Mouse (Mus musculus) gonadal fat pad, adult 2 months (tissue): ENCODE data around the gene Rxrg. TPM values are rescaled to one million over a fixed set of nuclear protein-coding genes. Genes with fewer than 3 reads are reported as not detected.

Source experiments
- DNase-seq: peaks from one replicate; pipeline ENCODE4 v3.0.0-alpha.2; 2012; ENCODE audit warnings: low read depth
- polyA plus RNA-seq: library from polyadenylated mRNA; depleted of rRNA; stranded (reverse); fragments of >200 nt; gene quantifications from 2 replicates; pipeline ENCODE4 v1.2.3, GENCODE M21; 2012; rRNA removed

The Rxrg gene
- polyA plus RNA-seq = 7.9 and 16.1 TPM in 2 replicates

GRCm38 (mm10) chr1:167598255-167599081 is at the start of gene Rxrg:
Gene Rxrg (plus strand): TSS chr1:167598384.
- no peak for DNase-seq

GRCm38 (mm10) chr1:167549324-167549723 is 48.9 kb upstream of the Rxrg start:
- no peak for DNase-seq

DNA sequence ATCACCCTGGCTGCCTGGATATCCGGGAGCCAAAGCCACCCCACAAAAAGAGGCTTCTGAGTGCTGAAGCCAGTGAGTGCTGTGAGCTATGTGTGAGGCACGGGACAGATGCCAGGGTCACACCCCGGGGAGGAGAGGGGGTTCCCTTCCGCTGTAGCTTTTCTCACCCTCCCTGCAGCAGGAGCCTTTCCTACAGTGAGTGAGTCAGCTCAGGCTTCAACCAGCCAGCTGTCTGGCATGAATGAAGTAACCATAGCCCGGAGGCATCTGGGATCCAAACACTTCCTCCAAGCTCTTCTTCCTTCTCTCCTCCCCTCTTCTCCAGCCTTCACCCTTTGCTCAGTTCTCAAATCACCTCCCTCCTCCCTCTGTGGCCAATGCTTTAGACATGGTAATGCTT is 46.6 kb upstream of the Rxrg start:
- no peak for DNase-seq

DNA sequence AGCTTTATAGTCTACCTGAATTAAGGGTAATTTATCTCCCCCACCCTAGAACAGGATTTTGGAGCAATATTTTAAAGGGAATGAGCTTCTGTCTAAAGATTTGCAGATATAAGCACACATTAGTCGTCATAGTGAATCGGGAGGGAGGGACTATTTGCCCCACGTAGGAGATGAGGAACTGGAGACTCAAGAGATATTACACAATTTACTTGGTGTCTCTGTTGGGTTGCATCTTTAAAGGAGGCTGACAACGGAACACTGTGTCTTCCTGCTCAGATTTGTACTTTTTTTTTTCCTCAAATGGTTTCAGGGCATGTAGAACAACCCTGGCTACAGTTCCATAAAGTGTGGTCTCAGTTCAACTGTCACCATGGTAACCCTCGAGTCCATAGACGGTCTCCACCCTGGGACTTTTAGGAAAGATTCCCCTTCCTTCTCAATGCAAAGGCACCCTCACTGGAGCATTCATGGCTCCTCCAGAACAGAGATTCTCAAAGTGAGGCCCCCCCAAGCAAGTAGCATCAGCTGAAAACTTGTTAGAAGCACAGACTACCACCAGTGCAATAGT is 44.1 kb upstream of the Rxrg start:
- DNase-seq = no peak

DNA sequence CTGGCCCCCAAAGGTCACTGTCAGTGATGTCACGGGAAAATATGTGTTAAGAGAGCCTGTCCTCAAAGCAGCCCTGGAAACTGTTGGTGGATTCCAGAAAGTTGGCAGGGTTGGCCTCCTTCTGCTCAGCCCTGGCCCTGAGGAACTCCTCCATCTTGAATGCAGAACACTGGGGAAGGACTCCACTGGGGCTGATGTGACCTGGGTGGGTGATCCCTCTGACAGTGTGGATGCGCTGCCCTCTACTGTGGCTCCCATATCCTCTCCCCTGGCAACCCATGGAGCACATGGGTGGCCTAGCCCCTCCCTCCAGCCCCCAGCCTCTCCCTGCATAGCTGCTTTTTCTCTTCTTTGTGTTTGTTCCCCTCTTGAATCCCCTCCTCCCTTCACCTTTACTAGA is 31.6 kb upstream of the Rxrg start:
- DNase-seq = no peak

- DNase-seq = no peak
Observed at GRCm38 (mm10) chr1:167579131-167579530, 19.1 kb upstream of the Rxrg start.

- DNase-seq = no peak
Observed at GRCm38 (mm10) chr1:167583195-167583594, 15.0 kb upstream of the Rxrg start.

DNA sequence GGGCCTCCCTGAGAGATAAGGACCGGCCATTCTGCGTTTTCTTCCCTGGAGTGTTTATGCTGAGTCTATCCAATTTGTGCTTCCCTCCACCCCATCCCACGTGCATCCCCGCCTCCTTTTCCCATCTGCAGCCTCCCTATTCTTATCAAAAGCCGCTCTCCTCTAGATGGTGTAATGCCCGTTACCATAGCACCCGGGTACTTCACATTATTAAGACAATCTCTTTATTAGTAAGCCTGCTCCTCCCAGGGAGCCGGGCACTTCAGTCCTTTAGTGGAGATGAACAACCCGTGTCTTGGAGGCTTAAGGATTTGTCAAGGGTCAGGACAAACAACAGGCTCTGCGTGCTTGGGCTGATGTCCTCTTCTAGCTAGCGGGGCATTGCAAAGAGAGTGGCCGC is 14.3 kb upstream of the Rxrg start:
- no peak for DNase-seq

DNA sequence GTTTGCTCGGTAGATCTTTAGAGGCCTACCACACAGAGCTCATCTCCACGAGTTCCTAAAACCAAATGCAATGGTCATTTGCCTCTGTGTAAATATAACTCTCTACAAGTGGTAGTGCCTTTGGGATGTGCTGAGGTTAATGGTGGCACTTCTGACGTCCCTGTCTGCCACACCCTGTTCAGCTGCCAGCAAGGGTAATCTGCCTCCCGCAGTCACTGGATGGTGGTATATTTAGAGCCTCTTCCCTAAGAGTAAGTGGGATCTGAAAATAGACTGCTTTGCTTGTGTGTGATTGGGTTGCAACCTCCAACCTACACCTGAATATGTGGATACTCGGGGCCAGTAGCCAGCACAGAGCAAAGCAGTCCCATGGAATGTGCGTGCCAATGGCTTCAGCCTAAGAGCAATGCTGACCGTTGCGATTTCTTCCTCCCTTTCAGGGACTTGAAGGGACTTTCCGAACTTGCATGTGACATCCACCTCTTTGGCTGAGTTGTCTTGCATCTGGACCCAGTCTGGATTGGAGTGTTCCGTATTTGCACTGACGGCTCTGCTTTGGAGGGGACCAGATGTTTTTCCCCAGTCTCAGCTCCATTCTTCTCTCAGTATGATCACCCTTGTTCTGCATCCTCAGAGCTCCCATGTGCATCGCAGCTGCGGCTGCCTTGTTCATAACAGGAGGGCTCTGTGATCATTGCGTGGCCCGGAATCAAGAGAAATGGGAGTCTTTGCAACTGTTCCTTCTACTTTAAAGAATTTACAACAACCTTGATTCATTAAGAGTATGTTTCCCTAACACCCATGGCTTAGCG is 9.2 kb upstream of the Rxrg start:
- no peak for DNase-seq

- DNase-seq = no peak
Observed at GRCm38 (mm10) chr1:167592175-167592574, 6.0 kb upstream of the Rxrg start.

DNA sequence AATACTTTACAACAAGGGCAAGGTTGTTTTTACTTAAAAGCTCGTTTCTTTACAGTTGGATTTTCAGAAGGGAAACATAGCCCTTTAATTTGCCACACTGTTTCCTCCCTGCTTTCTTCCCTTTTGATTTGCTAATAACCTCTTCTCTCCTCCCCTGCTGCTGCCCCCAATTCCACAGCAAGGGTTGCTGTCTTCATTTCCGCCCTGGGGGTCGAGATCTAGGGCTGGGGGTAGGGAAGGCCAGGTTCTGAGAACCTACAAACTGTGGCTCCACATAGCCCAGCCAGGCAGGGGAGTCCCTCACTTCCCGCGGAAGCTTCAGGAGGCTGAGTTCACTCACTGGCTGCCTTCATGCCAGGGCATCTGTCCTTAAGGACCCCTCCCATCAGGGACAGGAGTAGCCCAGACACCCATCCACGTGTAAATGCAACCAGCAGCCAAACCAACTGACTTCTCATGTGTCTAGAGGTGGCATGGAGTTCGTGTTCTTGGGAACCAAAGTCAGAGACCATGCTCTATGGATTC is 1.1 kb downstream of the Rxrg start:
- no peak for DNase-seq

- DNase-seq = no peak
Observed at GRCm38 (mm10) chr1:167608201-167608741, 10.1 kb downstream of the Rxrg start.

DNA sequence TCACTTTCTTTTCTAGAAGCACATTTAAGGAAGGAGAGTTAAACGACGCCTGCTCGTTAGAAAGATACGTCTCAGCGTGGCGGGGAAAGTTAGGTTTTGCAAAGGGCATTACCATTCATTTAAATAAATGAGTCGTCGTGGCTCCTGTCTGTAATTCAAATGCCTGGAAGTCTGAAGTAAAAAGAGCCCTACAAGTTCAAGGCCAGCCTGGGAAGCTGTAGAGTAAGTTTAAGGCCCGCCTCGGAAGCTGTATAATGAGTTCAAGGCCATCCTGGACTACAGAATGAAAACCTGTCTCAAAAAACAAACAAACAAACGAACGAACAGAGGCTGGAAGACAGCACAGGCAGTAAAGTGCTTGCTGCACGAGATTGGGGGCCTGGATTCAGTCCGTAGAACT is 18.9 kb downstream of the Rxrg start:
- no peak for DNase-seq

- no peak for DNase-seq
Observed at GRCm38 (mm10) chr1:167617995-167618489, 19.9 kb downstream of the Rxrg start.

DNA sequence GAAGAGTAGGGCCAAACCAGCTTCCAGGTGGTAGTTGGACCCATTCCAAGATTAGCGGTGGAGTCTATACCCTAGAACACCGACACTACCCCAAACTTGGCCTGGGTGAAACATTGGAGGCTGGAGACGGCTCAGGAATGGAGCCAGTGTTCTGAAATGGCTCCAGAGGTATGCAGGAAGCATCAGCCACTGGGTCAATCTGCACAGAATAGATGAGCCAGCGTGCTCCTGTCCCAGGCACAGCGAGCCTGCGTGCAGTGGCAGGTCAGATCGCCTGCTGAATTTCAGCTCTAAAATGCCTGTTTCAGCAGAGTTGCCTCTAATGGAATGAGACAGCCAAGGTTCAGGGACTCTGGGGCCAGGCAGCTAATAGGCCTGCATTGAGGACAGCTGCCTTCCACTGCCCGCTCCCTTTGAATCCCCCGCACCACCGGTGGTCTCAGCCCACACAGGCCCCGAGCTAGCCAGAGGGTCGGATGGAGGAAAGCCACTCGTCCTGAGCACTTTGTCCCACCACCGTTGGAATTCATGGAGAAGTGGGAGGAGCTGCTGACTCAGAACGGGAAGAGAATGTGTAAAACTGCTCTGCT is 22.1 kb downstream of the Rxrg start:
- no peak for DNase-seq

- no peak for DNase-seq
Observed at GRCm38 (mm10) chr1:167625098-167625497, 26.9 kb downstream of the Rxrg start.

GRCm38 (mm10) chr1:167631765-167632164 is 33.6 kb downstream of the Rxrg start:
- no peak for DNase-seq

DNA sequence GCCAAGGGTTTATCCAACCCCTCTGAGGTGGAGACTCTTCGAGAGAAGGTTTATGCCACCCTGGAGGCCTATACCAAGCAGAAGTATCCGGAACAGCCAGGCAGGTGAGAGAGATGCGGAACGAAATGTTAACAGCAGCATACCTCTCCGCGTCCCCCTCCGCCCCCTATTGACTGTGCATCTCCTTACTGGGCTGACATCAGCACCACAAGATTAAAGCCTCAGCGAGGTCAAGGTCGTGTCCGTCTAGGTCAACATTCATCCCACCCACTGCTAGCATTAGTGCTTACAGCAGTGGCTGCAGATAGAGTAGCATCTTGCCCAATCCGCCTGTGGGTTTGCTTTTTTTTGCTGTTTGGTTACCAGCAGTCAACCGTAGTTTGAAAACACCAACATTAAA is 37.5 kb downstream of the Rxrg start:
- no peak for DNase-seq

- DNase-seq = no peak
Observed at GRCm38 (mm10) chr1:167636948-167637347, 38.8 kb downstream of the Rxrg start.

- no peak for DNase-seq
Observed at GRCm38 (mm10) chr1:167638053-167638452, 39.9 kb downstream of the Rxrg start.

- no peak for DNase-seq
Observed at GRCm38 (mm10) chr1:167638901-167639300, 40.7 kb downstream of the Rxrg start.
